Mouse (Mus musculus): ENCODE measurements around the gene Nfatc3.

GRCm38 (mm10) chr8:106106193-106106592 is 47.6 kb downstream of the Nfatc3 start:
- no peak for TF ChIP-seq CTCF (IDR thresholded peaks at IDR 0.05; ENCODE audit: borderline replicate concordance, insufficient read depth, low read length)
- TF ChIP-seq POLR2A (IDR thresholded peaks at IDR 0.05; ENCODE audit: low read depth, low read length) = no peak

Data from embryonic fibroblast, embryonic 13.5 days (primary cell).